Mouse (Mus musculus): ENCODE results near the gene Fanca.
"Not testable (repeated sequence)": the region's sequence is repeated elsewhere in the genome, so short reads cannot be mapped to it uniquely, and the experiment has no call there.

Gene Fanca

GRCm38 (mm10) chr8:123230326-123230725, 88.0 kb downstream of the Fanca start:
- DNase-seq, result not testable (repeated sequence)

GRCm38 (mm10) chr8:123228416-123228815, 90.0 kb downstream of the Fanca start:
- DNase-seq, result no peak

- peak; percentile 91 for DNase-seq
Measured at GRCm38 (mm10) chr8:123224278-123225266, 93.8 kb downstream of the Fanca start, which contains the start of gene Cdk10. Cdk10 (plus strand) TSS chr8:123224842.

- no peak for DNase-seq
Measured at GRCm38 (mm10) chr8:123220917-123221316, 97.5 kb downstream of the Fanca start.

All from cerebellum, adult 11-12 months (tissue).